Mouse (Mus musculus): ENCODE measurements at regions not wholly inside any gene's neighbourhood (a gene's known extent, or its start where the extent isn't known, plus 50 kb on each side); places are given as distances from the start of the nearest gene placed in this dataset.

- ATAC-seq (ENCODE audit: low TSS enrichment), result no peak
Measured at GRCm38 (mm10) chr4:124446615-124447014, 164.0 kb downstream of the 3100002H09Rik start.

DNA sequence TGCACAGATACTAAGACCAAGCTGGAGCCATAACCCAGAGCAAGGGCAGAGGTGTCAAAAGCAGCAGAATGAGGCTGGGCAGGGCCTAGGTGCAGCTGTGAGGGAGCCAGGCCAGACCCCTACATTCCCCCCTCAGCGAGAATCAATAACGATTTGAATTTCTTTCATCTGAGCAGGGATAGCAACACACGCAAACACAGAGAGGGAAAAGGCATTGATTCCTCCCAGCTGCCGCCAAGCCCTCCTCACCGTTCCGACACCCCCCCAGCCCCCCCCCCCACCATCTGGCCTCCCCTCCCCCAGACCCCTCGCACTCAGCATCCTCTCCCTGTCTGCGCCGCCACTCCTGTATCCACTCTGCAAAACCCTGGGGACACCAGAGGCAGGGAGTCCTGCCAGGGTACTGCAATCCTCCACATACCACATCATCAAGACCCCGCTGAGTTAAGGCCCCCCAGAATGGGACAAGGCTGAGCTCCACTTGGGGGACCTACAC is 166.9 kb downstream of the 3100002H09Rik start:
- ATAC-seq (ENCODE audit: low TSS enrichment), result no peak

DNA sequence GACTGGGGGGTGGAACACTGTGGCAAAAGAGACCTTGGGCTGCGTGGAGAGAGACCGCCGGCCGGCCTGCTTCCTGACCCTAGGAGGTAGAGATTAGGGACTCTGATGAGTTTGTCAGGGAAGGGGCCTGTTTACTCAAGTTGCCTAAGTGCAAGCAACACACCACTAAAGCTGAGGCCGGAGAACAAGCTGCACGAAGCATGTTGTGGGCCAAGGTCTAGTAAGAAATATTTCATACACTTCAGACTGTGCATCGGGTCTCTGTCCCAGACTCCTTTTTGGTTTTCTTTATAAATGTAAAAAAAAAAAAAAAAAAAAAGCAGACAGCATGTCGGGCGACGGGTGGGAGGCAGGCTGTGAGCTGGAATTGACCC is 167.5 kb downstream of the 3100002H09Rik start:
- no peak for ATAC-seq (ENCODE audit: low TSS enrichment)

DNA sequence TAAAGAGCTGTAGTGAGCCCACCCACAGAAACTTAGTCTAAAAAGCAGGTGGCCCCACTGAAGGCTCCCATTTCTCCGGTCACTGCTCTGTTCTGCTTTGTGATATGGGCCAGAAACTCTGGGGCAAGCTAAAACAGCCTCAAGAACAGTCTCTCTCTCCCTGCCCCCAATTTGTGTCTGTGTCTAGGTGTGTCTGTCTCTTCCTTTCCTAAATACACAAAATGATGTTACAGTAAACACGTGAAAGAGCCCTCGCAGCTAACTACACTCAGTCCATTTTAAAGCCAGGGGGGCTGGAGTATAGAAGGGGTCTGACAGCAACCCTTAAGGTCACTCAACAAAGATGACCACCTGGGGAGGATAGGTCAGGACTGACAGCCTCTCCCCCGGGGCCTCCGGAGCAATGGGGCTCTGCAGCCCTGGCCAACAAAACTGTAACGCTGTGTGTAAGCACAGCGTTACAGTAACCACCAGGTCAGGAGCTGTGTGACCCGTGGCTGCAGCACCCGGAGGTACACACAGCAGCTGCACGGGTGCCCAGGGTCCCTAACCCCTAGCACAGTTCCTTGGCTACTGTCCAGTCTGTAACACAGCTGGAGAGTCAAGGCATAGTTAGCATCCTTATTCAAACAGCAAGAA is 168.0 kb downstream of the 3100002H09Rik start:
- no peak for ATAC-seq (ENCODE audit: low TSS enrichment)

DNA sequence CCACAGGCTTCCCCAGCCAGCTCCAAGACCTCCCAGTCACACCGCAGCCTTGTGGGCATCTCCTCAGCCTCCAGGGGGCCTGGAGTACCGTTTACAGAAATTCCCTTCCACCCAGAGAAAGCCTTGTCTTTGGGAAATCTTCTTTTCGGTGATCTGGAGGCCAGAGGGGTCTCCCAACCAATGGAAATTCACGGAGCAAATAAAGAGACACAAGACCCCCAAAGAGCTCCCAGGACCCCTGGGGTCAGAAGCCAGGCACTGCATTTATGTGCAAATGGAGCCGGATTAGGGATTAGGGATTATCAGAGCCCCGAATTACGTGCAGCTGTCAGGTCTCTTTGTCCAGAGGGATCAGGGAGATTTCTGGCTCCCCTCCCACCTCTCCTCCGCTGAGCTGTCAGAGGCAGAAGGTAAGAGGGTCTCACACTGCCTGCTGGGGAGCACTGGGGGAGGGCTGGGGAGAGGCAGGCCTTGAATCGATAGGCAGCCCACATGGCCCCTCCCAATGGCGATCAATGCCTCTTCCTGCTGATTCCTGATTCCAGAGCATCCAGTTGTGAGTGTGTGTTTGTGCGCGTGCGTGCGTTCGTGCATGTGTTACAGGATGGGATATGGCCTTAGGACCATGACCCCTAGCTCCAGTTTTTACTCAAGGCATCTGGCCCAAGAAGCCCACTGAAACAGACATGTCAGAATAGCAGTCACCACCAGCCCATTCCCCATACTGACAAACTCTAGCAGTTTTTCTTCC is 168.7 kb downstream of the 3100002H09Rik start:
- ATAC-seq (ENCODE audit: low TSS enrichment), result no peak

DNA sequence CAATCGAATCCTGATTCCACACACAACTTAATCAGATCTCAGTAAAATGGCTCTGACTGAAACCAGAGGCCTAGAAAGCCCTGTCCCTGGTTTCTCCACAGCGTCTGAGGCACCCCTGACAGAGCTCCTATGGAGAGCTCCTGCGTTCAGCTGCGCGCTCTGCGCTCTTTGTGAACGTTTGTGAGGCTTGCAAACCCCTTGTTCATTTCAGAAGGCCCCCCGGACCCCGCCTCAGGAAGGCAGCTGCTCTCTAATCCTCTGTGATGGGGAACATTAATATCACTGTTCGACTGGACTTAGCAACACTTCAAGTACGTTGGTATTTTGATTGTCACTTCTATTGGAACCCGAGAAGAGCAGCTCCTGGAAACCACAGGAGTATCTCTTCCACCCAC is 175.6 kb downstream of the 3100002H09Rik start:
- no peak for ATAC-seq (ENCODE audit: low TSS enrichment)

- ATAC-seq (ENCODE audit: low TSS enrichment), result no peak
Measured at GRCm38 (mm10) chr4:124434059-124435039, 176.3 kb downstream of the 3100002H09Rik start.

GRCm38 (mm10) chr4:124433506-124433905 is 177.1 kb downstream of the 3100002H09Rik start:
- ATAC-seq (ENCODE audit: low TSS enrichment), result no peak

DNA sequence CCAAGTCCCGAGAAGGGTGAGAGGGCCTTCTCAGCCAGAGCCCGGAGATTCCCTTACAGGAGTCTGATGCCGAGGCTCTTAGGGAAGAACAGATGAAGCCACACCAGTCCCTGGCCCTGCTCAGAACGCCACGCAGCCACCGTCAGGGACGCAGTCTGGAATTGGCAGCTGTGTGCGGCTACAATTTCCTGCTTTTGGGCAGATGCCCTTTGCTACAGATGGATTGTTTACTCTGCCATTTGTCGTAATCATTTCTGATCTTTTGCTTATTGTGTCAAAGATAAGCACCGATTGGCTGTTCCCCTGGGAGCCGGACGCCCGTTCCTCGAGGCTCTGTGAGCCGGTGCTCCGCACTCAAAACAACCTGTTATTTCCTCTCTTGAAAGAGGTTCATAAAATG is 179.4 kb downstream of the 3100002H09Rik start:
- ATAC-seq (ENCODE audit: low TSS enrichment), result no peak

DNA sequence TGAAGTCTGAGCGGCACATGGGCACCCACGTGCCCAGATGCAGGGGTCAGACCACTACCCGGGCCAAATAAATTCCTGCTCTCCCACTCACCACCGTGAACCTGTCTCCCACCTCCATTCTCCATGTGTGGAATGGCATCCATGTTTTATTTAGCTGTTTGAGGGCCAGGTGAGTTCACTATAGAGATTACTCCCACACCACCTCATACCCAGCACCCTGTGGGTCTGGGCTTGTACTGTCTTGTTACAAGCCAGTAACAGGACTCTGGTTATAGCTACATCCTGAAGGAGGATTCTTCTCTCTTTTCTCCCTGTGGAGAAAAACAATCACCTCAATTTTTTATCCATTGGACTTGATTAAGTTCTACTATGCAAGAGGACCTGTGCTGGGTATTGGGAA is 181.8 kb downstream of the 3100002H09Rik start:
- ATAC-seq (ENCODE audit: low TSS enrichment), result no peak

- ATAC-seq (ENCODE audit: low TSS enrichment), result no peak
Measured at GRCm38 (mm10) chr4:124422406-124422805, 188.2 kb downstream of the 3100002H09Rik start.

DNA sequence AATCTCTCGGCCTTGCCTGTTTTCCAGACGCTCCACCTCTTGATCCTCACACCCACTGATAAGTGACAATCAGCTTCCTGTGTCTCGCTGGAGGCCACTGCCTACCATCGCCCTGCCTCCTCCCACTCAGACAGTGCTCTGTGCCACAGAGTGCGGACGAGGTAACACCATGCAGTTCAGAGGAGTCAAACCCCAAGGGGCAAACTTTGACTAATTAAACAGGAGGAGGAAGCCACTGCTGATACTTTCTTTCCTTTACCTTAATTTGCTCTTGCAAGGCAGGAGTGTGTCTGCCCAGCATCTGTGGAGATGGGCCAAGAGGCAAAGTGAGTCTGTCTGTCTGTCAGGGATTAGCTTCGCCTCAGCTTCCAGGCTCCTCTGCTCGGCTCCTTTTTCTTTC is 192.2 kb downstream of the 3100002H09Rik start:
- ATAC-seq (ENCODE audit: low TSS enrichment), result no peak

GRCm38 (mm10) chr4:124417176-124417575 is 193.4 kb downstream of the 3100002H09Rik start:
- no peak for ATAC-seq (ENCODE audit: low TSS enrichment)

- ATAC-seq (ENCODE audit: low TSS enrichment), result no peak
Measured at GRCm38 (mm10) chr4:124416266-124416665, 194.3 kb downstream of the 3100002H09Rik start.

GRCm38 (mm10) chr4:124414386-124414785 is 196.2 kb downstream of the 3100002H09Rik start:
- ATAC-seq (ENCODE audit: low TSS enrichment), result no peak

DNA sequence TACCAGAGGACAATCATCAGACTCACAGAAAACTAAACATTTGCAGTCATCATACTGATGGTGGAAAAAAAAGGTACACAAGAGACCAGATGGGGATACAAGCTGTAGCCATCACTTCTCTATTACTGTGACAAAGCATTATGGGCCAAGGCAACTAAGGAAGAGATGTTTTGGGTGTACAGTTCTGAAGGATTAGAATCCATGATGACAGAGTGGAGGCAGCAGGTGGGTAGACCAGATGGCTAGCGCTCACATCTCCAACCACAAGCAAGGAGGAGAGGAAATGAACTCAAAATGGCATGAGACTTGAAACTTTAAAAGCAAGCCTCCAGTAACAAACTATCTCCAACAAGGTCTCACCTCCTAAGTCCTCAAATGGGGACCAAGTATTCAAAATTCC is 201.3 kb downstream of the 3100002H09Rik start:
- no peak for ATAC-seq (ENCODE audit: low TSS enrichment)

- ATAC-seq (ENCODE audit: low TSS enrichment), result no peak
Measured at GRCm38 (mm10) chr4:124402075-124402474, 208.5 kb downstream of the 3100002H09Rik start.

DNA sequence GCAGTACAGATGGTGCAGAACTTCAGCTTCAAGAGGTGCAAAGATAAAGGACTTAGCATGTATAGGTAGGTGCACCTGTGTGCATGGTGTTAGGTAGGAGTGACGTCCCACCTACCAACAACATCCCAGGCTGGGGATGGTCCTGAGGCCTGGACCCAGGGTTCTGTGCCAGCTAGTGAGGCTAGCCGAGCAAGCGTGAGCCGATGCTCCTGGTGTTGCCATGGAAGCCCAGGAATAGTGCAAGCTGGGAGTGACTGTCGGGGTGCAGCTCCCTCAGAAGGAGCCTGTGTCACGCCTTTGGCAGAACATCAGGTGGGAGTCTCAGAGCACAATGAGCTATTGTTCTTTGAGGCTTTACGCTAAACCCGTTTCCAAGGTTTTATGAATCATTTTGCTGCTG is 209.9 kb downstream of the 3100002H09Rik start:
- peak; percentile 68 for ATAC-seq (ENCODE audit: low TSS enrichment)

DNA sequence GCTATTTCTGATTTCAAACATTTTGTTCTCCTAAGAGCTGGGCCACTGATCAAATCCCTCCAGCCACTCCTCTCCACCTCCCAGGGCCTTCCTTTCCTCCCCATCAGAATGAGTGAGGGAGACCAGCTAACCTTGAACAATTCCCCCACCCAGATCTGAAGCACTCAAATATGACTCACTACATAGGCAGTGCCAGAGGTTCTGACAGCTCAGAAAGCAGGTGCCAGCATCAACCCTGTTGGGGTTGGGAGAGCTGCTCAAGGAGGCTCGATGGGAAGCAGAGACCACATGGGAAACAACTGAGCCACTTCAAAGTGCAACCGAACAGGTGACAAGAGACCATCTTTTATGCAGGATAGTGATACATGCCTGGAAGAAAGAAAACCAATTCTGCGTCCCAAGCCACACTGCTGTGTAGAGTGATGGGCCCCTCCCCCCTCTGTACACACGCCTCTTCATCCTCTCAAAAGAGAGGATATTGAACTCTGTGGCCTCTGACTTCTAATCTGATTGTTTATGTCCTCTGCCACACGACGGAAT is 210.4 kb downstream of the 3100002H09Rik start:
- ATAC-seq (ENCODE audit: low TSS enrichment), result 0 out of 2 replicates have a peak, but pooled peaks have one; percentile 6

GRCm38 (mm10) chr4:124398354-124398753 is 212.2 kb downstream of the 3100002H09Rik start:
- ATAC-seq (ENCODE audit: low TSS enrichment), result peak; percentile 76

DNA sequence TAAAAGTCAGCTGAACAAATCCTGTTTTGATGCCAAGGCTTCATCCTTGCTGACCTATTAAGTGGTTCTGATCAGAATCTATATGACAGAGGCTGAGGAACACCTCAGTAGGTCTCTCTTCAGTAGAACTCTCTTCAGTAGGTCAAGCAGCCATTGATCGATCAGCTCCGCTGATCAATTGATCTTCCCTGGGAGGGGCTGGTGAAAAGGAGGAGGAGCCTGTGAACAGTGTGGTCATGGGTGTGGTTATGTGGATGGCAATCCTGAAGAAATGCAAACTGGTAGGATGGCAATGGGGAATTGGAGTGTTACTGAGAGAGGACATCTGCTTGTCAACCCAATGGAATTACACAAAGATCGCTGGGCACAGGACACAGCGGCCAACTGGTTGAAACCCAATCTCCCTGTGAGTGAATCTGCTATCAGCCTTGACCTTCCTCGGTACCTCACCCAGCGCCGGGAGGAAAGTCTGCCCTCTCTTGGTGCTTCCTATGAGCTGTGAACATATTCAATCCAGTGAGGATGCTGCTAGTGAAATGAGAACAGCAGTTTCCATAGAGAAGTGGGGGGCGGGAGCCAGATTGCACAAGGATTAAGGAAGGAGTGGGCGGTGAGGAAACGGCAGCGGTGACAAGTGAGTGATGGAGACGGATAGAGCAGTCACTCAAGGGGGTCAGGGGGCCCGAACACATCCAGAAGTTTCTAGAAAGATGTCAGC is 213.9 kb downstream of the 3100002H09Rik start:
- ATAC-seq (ENCODE audit: low TSS enrichment), result peak; percentile 55; the same call in 1 of the 2 replicates
